Mouse (Mus musculus) forebrain, embryonic 13.5 days (tissue): ENCODE results near the gene Prdx1. TPM values are rescaled to one million over a fixed set of nuclear protein-coding genes. Genes with fewer than 3 reads are reported as not detected.

Source experiments
- ATAC-seq: fragments of 200-750 bp; cut with Nextera tagmentation; 2 replicates; pipeline ENCODE4 v1.8.0; 2017
- H3K27ac ChIP-seq: fragments of 300-500 bp; sonication (generic); 2 replicates; pipeline ENCODE4 v1.5.1; 2015; ENCODE audit warnings: inconsistent platforms, mild to moderate bottlenecking, moderate library complexity
- H3K27me3 ChIP-seq: fragments of 300-500 bp; sonication (generic); 2 replicates; pipeline ENCODE4 v1.6.1; 2015; ENCODE audit warnings: mild to moderate bottlenecking, inconsistent platforms
- H3K36me3 ChIP-seq: fragments of 300-500 bp; sonication (generic); 2 replicates; pipeline ENCODE4 v1.6.1; 2015; ENCODE audit warnings: mild to moderate bottlenecking, inconsistent platforms; ENCODE audit not compliant: poor library complexity, severe bottlenecking
- H3K4me1 ChIP-seq: fragments of 300-500 bp; sonication (generic); 2 replicates; pipeline ENCODE4 v1.6.1; 2015; ENCODE audit warnings: inconsistent platforms
- H3K4me2 ChIP-seq: fragments of 300-500 bp; sonication (generic); 2 replicates; pipeline ENCODE4 v1.6.1; 2015; ENCODE audit warnings: inconsistent platforms, mild to moderate bottlenecking, moderate library complexity
- H3K4me3 ChIP-seq: fragments of 300-500 bp; sonication (generic); 2 replicates; pipeline ENCODE4 v1.5.1; 2015; ENCODE audit warnings: mild to moderate bottlenecking, inconsistent platforms
- H3K9ac ChIP-seq: fragments of 300-500 bp; sonication (generic); 2 replicates; pipeline ENCODE4 v1.6.1; 2015; ENCODE audit warnings: mild to moderate bottlenecking, inconsistent platforms
- H3K9me3 ChIP-seq: fragments of 300-500 bp; sonication (generic); replicated peaks from 2 replicates; pipeline ENCODE4 v1.6.1; 2016; ENCODE audit warnings: inconsistent platforms
- whole genome bisulfite sequencing: fragments of 180-500 bp; shearing (Covaris S2); methylation state at CpG from one replicate; pipeline ENCODE4 v1.1.7; 2015; 5-methylcytosine and 5-hydroxymethylcytosine counted together
- polyA plus RNA-seq: library from polyadenylated mRNA; unstranded; fragments of >200 nt; fragmentation: Nextera tagmentation; extraction: Ambion mirVana; gene quantifications from 2 replicates; pipeline ENCODE4 v1.2.1, GENCODE M21; 2015

Prdx1 gene
- 809 and 818 TPM in 2 replicates for polyA plus RNA-seq

DNA sequence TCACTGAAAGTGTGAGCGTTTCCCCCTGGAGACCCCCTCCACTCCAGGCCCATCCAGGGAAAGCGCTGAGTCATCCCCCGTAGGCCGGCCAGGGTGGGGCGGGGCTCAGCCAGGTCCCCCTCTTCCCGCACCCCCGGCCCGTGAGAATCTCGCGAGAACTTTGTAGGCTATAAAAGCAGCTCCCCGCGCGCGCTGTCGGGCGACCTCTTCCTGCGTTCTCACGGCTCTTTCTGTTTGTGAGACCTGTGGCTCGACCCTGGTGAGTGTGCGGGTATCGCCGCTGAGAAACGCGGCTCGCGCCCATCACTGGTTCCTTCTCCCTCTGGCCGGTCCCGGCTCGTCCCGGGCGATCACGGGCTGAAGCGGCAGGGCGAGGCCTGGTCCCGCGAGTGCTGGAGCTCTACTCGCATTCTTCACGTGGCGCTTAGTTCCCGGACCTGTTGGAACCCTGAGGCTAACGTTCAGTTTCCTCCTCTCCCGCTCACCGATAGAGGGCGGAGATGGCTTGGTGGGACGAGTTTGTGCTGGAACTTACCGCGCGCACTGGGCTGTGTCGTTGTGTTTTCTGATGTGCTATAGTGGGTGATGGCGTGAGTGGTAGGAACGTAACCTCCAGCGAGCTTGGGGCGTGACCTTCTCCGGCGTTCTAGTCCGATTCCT lies at the start of gene Prdx1:
Prdx1 (plus strand) TSS at position 143 of the 660 bp plus-strand sequence.
- WGBS: under 1% methylated on average over 54 of the region's 56 CpGs
- H3K4me2 ChIP-seq: peak within 1 kb of the TSS; percentile 79
- no peaks in the 10 kb centered on the region for H3K27me3 ChIP-seq
- no peaks in the 10 kb centered on the region for H3K9me3 ChIP-seq
- H3K4me3 ChIP-seq: peak within 1 kb of the TSS; percentile 69
- peak within 1 kb of the TSS; percentile 79 for H3K9ac ChIP-seq
- H3K36me3 ChIP-seq: peaks cover 27% of the 10 kb centered on the region
- peaks cover 21% of the 10 kb centered on the region for H3K4me1 ChIP-seq
- peak within 1 kb of the TSS; percentile 88 for H3K27ac ChIP-seq
- ATAC-seq: peak; percentile 97

GRCm38 (mm10) chr4:116638821-116639220 lies 46.5 kb upstream of the Prdx1 start:
- H3K27me3 ChIP-seq: no peaks in the 10 kb centered on the region
- no peak overlapping the region for H3K9ac ChIP-seq
- ATAC-seq: no peak
- H3K4me1 ChIP-seq: no peaks in the 10 kb centered on the region
- no peak overlapping the region for H3K4me2 ChIP-seq
- no peak overlapping the region for H3K4me3 ChIP-seq
- H3K36me3 ChIP-seq: peaks cover 95% of the 10 kb centered on the region
- no peak overlapping the region for H3K27ac ChIP-seq
- H3K9me3 ChIP-seq: no peaks in the 10 kb centered on the region
- 96% methylated on average over 6 of the region's 6 CpGs for WGBS

GRCm38 (mm10) chr4:116642071-116642470 lies 43.3 kb upstream of the Prdx1 start:
- Histone ChIP-seq H3K4me3 (no peak overlapping the region), H3K4me1 (peaks cover 4% of the 10 kb centered on the region; the same call in 1 of the 2 replicates), H3K9me3 (no peaks in the 10 kb centered on the region), H3K36me3 (peaks cover 83% of the 10 kb centered on the region), H3K4me2 (no peak overlapping the region), H3K27ac (no peak overlapping the region), H3K27me3 (no peaks in the 10 kb centered on the region), H3K9ac (no peak overlapping the region)
- ATAC-seq: no peak
- WGBS: 97% methylated on average over 1 of the region's 1 CpGs

DNA sequence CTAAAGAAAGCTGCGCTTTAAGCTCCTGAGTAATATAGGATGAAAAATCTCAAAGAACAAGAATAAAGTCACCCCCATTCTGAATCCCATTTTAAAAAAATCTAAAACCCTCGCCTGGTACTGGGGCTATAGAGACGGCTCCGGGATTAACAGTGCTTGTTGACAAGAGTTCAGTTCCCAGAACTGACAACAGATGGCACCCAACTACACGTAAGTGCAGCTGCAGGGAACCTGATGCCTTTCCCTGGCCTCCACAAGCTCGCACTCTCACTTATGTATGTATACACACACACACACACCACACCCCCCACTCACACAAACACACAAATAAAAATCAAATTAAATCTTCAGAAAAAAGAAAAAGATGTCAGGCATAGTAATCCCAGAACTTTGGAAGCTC lies 41.0 kb upstream of the Prdx1 start:
- H3K9me3 ChIP-seq: no peaks in the 10 kb centered on the region
- 59% methylated on average over 6 of the region's 6 CpGs for WGBS
- no peak overlapping the region for H3K9ac ChIP-seq
- H3K4me2 ChIP-seq: no peak overlapping the region
- ATAC-seq: no peak
- H3K36me3 ChIP-seq: peaks cover 80% of the 10 kb centered on the region
- H3K27me3 ChIP-seq: no peaks in the 10 kb centered on the region
- no peak overlapping the region for H3K4me3 ChIP-seq
- no peak overlapping the region for H3K27ac ChIP-seq
- H3K4me1 ChIP-seq: peaks cover 26% of the 10 kb centered on the region

GRCm38 (mm10) chr4:116645624-116646023 lies 39.7 kb upstream of the Prdx1 start:
- Histone ChIP-seq H3K4me2 (no peak overlapping the region), H3K9me3 (no peaks in the 10 kb centered on the region), H3K36me3 (peaks cover 68% of the 10 kb centered on the region), H3K4me3 (no peak overlapping the region), H3K27me3 (no peaks in the 10 kb centered on the region), H3K27ac (no peak overlapping the region), H3K9ac (no peak overlapping the region), H3K4me1 (peaks cover 38% of the 10 kb centered on the region)
- ATAC-seq: no peak
- 93% methylated on average over 7 of the region's 7 CpGs for WGBS

GRCm38 (mm10) chr4:116649411-116649810 lies 35.9 kb upstream of the Prdx1 start:
- H3K9me3 ChIP-seq: no peaks in the 10 kb centered on the region
- no peak overlapping the region for H3K27ac ChIP-seq
- peaks cover 33% of the 10 kb centered on the region for H3K36me3 ChIP-seq
- peak overlapping the region; percentile 86 for H3K4me2 ChIP-seq
- peak overlapping the region; percentile 97; the same call in 1 of the 2 replicates for H3K4me3 ChIP-seq
- ATAC-seq: no peak
- peaks cover 43% of the 10 kb centered on the region for H3K4me1 ChIP-seq
- H3K27me3 ChIP-seq: no peaks in the 10 kb centered on the region
- 93% methylated on average over 2 of the region's 2 CpGs for WGBS
- H3K9ac ChIP-seq: no peak overlapping the region

- Histone ChIP-seq H3K4me3 (peak overlapping the region; percentile 97), H3K4me2 (peak overlapping the region; percentile 86), H3K4me1 (peaks cover 43% of the 10 kb centered on the region), H3K27ac (0 out of 2 replicates have a peak overlapping the region, but pooled peaks have one; percentile 74), H3K9me3 (no peaks in the 10 kb centered on the region), H3K9ac (peak overlapping the region; percentile 95), H3K36me3 (peaks cover 25% of the 10 kb centered on the region), H3K27me3 (no peaks in the 10 kb centered on the region)
- ATAC-seq: no peak
- WGBS: 52% methylated on average over 5 of the region's 5 CpGs
Measured at GRCm38 (mm10) chr4:116650365-116650764, 35.0 kb upstream of the Prdx1 start.

DNA sequence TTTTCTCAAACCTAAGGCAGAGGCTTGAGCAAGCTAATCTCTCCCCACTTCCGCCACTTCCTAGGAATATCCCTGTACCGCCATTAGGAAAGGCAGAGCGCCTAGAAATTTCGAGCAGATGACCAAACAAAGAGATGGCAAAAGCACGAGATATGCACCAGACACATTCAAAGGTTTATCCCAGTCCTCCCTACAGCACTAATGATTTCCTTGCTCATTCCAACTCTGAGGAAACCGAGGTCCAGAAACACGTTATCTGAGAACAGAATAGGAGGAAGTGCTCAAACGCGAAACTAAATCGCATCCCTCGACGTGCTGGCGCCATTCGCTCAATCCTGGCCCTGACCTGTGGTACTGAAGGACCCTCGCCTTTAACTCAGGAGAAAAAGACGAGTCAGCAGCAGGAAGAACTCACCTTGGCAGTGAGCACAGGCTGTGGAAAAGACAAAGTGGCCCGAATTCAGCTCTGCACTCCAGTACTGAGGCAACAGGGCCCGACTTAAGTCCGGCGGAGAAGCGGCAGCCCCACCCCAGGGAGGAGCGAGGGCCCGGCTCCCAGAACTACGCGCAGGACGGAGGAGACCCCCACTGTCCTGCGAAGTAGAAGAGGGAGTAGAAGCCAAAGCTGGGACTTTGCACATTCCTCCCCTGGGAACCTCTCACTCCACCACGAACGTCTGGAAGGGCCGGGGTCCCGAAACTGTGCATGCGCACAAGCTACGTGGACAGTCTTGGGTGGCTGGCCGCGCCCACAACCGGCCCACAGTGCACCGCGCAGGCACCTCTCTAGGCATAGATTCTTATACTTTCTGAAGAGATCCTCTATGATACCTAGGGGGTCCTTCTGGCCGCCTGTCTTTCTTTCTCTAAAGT lies 34.2 kb upstream of the Prdx1 start, which contains the start of gene Akr1a1:
Akr1a1 (minus strand) TSS at position 757 of the 873 bp plus-strand sequence.
- H3K27me3 ChIP-seq: no peaks in the 10 kb centered on the region
- peaks cover 24% of the 10 kb centered on the region for H3K36me3 ChIP-seq
- peak; percentile 100 for ATAC-seq
- peaks cover 43% of the 10 kb centered on the region for H3K4me1 ChIP-seq
- H3K4me3 ChIP-seq: peak within 1 kb of the TSS; percentile 97
- H3K9me3 ChIP-seq: no peaks in the 10 kb centered on the region
- peak within 1 kb of the TSS; percentile 95 for H3K9ac ChIP-seq
- under 1% methylated on average over 39 of the region's 39 CpGs for WGBS
- peak within 1 kb of the TSS; percentile 86 for H3K4me2 ChIP-seq
- H3K27ac ChIP-seq: peak within 1 kb of the TSS; percentile 74

- peak overlapping the region; percentile 86 for H3K4me2 ChIP-seq
- H3K27ac ChIP-seq: peak overlapping the region; percentile 74; the same call in 1 of the 2 replicates
- H3K4me1 ChIP-seq: peaks cover 41% of the 10 kb centered on the region
- 13% methylated on average over 6 of the region's 6 CpGs for WGBS
- H3K9ac ChIP-seq: peak overlapping the region; percentile 60; the same call in 1 of the 2 replicates
- peak overlapping the region; percentile 97 for H3K4me3 ChIP-seq
- ATAC-seq: no peak
- no peaks in the 10 kb centered on the region for H3K9me3 ChIP-seq
- peaks cover 19% of the 10 kb centered on the region for H3K36me3 ChIP-seq
- H3K27me3 ChIP-seq: no peaks in the 10 kb centered on the region
Measured at GRCm38 (mm10) chr4:116651797-116652135, 33.6 kb upstream of the Prdx1 start.

GRCm38 (mm10) chr4:116653228-116653627 lies 32.1 kb upstream of the Prdx1 start:
- Histone ChIP-seq H3K36me3 (0 out of 2 replicates have a peak, but pooled peaks cover 9% of the 10 kb centered on the region), H3K27me3 (no peaks in the 10 kb centered on the region), H3K27ac (no peak overlapping the region), H3K9ac (no peak overlapping the region), H3K9me3 (no peaks in the 10 kb centered on the region), H3K4me2 (no peak overlapping the region), H3K4me1 (peaks cover 27% of the 10 kb centered on the region), H3K4me3 (no peak overlapping the region)
- WGBS: 89% methylated on average over 6 of the region's 6 CpGs
- no peak for ATAC-seq

GRCm38 (mm10) chr4:116655100-116655499 lies 30.2 kb upstream of the Prdx1 start:
- H3K27me3 ChIP-seq: no peaks in the 10 kb centered on the region
- no peaks in the 10 kb centered on the region for H3K36me3 ChIP-seq
- 75% methylated on average over 2 of the region's 2 CpGs for WGBS
- H3K4me3 ChIP-seq: no peak overlapping the region
- H3K9ac ChIP-seq: no peak overlapping the region
- H3K4me2 ChIP-seq: no peak overlapping the region
- peaks cover 10% of the 10 kb centered on the region for H3K4me1 ChIP-seq
- H3K9me3 ChIP-seq: no peaks in the 10 kb centered on the region
- no peak overlapping the region for H3K27ac ChIP-seq
- no peak for ATAC-seq

GRCm38 (mm10) chr4:116655658-116656057 lies 29.7 kb upstream of the Prdx1 start:
- no peaks in the 10 kb centered on the region for H3K9me3 ChIP-seq
- H3K4me1 ChIP-seq: 0 out of 2 replicates have a peak, but pooled peaks cover 5% of the 10 kb centered on the region
- ATAC-seq: no peak
- no peak overlapping the region for H3K27ac ChIP-seq
- no peak overlapping the region for H3K9ac ChIP-seq
- no peaks in the 10 kb centered on the region for H3K27me3 ChIP-seq
- H3K4me3 ChIP-seq: no peak overlapping the region
- 78% methylated on average over 3 of the region's 3 CpGs for WGBS
- H3K36me3 ChIP-seq: no peaks in the 10 kb centered on the region
- no peak overlapping the region for H3K4me2 ChIP-seq
